Mouse (Mus musculus) midbrain, postnatal 0 days (tissue): ENCODE results near the gene Pdzk1. TPM values are rescaled to one million over a fixed set of nuclear protein-coding genes. Genes with fewer than 3 reads are reported as not detected.

Source experiments
- ATAC-seq: fragments of 200-750 bp; cut with Nextera tagmentation; 2 replicates; pipeline ENCODE4 v1.8.0; 2017; ENCODE audit warnings: moderate number of reproducible peaks, mild to moderate bottlenecking, moderate TSS enrichment, moderate library complexity; ENCODE audit not compliant: low FRiP score
- DNase-seq: peaks from one replicate; pipeline ENCODE4 v3.0.0-alpha.2; 2015; ENCODE audit warnings: low spot score
- H3K27ac ChIP-seq: fragments of 300-500 bp; sonication (generic); 2 replicates; pipeline ENCODE4 v1.5.1; 2014; ENCODE audit warnings: low read depth, mild to moderate bottlenecking, low read length, mixed read lengths
- H3K27me3 ChIP-seq: fragments of 300-500 bp; sonication (generic); 2 replicates; pipeline ENCODE4 v1.6.1; 2014; ENCODE audit warnings: low read length, control low read depth, mixed read lengths; ENCODE audit not compliant: insufficient read depth
- H3K36me3 ChIP-seq: fragments of 300-500 bp; sonication (generic); 2 replicates; pipeline ENCODE4 v1.6.1; 2014; ENCODE audit warnings: low read length, control low read depth, mixed read lengths; ENCODE audit not compliant: insufficient read depth
- H3K4me1 ChIP-seq: fragments of 300-500 bp; sonication (generic); 2 replicates; pipeline ENCODE4 v1.6.1; 2014; ENCODE audit warnings: mild to moderate bottlenecking, control low read depth, antibody characterized with exemption, low read length, mixed read lengths; ENCODE audit not compliant: insufficient read depth
- H3K4me2 ChIP-seq: fragments of 300-500 bp; sonication (generic); 2 replicates; pipeline ENCODE4 v1.6.1; 2014; ENCODE audit warnings: low read depth, mild to moderate bottlenecking, low read length, mixed read lengths; ENCODE audit not compliant: poor library complexity, severe bottlenecking
- H3K4me3 ChIP-seq: fragments of 300-500 bp; sonication (generic); 2 replicates; pipeline ENCODE4 v1.5.1; 2014; ENCODE audit warnings: low read depth, mild to moderate bottlenecking, low read length, moderate library complexity
- H3K9ac ChIP-seq: fragments of 300-500 bp; sonication (generic); replicated peaks from 2 replicates; pipeline ENCODE4 v1.6.1; 2014; ENCODE audit warnings: mild to moderate bottlenecking, low read length, moderate library complexity, mixed read lengths; ENCODE audit not compliant: poor library complexity, severe bottlenecking
- H3K9me3 ChIP-seq: fragments of 300-500 bp; sonication (generic); 2 replicates; pipeline ENCODE4 v1.6.1; 2016; ENCODE audit warnings: low read length, control low read depth
- CTCF ChIP-seq: IDR thresholded peaks from 2 replicates; pipeline ENCODE4 v1.5.1; 2016; ENCODE audit warnings: antibody characterized with exemption, mild to moderate bottlenecking
- WGBS: fragments of 180-500 bp; shearing (Covaris S2); extraction: QIAGEN DNeasy Blood & Tissue Kit; methylation state at CpG from one replicate; pipeline ENCODE4 v1.1.7; 2014; 5-methylcytosine and 5-hydroxymethylcytosine counted together
- polyA plus RNA-seq: library from polyadenylated mRNA; unstranded; fragments of >200 nt; fragmentation: Nextera tagmentation; extraction: Ambion mirVana; gene quantifications from 2 replicates; pipeline ENCODE4 v1.2.1, GENCODE M21; 2015
- total RNA-seq: library from RNA; depleted of rRNA; stranded (reverse); fragments of >200 nt; gene quantifications from 2 replicates; pipeline ENCODE4 v1.2.3, GENCODE M21; 2014

The Pdzk1 gene
- total and polyA plus RNA-seq, 2 experiments from 2014 or later: 0.14 to 0.27 TPM

DNA sequence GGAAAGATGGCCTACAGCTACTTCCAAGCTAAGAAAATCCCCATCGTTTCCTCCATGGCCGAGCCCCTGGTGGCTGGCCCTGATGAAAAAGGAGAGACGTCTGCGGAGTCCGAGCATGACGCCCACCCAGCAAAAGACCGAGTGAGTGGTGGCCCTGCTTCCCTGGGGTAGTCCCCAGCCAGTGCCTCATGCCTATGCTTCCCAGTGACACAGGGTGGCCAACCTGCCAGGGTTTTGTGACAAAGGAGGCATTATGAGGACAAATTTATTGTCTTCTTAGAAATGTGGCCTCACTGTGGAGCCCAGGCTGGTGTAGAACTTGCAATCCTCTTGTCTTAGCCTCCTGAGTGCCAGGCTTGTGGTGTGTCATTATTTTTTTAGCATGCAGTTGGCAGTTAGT is 40.0 kb downstream of the Pdzk1 start:
- 92% methylated on average over 7 of the region's 7 CpGs for WGBS
- no peaks in the 10 kb centered on the region for H3K4me1 ChIP-seq
- peaks cover 52% of the 10 kb centered on the region for H3K36me3 ChIP-seq
- no peak for ATAC-seq
- H3K4me3 ChIP-seq: no peak overlapping the region
- DNase-seq: no peak
- no peak overlapping the region for H3K9ac ChIP-seq
- H3K9me3 ChIP-seq: no peaks in the 10 kb centered on the region
- no peak overlapping the region for H3K27ac ChIP-seq
- H3K27me3 ChIP-seq: no peaks in the 10 kb centered on the region
- H3K4me2 ChIP-seq: no peak overlapping the region
- TF ChIP-seq CTCF: no peak

DNA sequence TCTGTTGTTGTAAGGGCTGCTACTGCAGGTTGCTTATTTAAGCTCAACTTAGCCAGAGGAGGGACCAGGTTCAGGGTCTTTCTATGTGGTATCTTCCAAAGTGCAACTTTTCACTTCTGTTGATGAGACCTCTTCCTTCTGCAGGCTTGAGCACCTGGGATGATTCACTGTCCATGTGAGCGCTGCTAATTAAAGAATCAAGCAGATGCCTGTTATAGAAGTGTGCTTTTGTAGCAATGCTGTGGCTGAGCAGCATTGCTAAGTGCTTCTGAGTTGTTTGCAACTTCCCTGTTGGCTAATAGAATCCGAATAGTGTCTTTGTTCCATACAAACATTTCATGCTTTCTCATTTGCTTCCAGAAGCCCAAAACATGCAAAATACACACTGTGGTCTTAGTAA is 41.2 kb downstream of the Pdzk1 start:
- Histone ChIP-seq H3K9ac (no peak overlapping the region), H3K4me2 (no peak overlapping the region), H3K9me3 (no peaks in the 10 kb centered on the region), H3K36me3 (peaks cover 58% of the 10 kb centered on the region), H3K4me1 (no peaks in the 10 kb centered on the region), H3K27me3 (no peaks in the 10 kb centered on the region), H3K4me3 (no peak overlapping the region), H3K27ac (no peak overlapping the region)
- ATAC-seq (no peak), DNase-seq (no peak)
- no peak for TF ChIP-seq CTCF
- WGBS: 97% methylated on average over 2 of the region's 2 CpGs

DNA sequence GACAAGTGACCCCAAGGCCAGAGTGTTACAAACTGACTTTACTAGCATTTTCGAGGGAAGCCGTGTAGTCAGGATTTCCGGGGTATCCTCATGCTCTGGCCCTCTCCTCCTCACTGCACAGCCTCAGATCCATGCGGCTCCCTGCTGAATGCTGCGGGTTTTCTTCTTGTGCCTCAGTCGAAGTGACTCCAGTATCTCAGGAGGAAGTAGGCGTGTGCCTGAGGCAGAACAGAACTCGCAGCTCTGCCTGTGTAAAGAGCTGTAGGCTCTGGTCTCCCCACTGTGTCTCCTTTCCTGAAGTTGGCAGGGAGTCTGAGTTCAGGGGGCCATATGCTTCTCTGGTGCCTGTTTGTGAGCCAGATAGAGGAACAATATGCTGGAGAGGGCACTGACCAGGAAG is 42.0 kb downstream of the Pdzk1 start:
- ATAC-seq: no peak

DNA sequence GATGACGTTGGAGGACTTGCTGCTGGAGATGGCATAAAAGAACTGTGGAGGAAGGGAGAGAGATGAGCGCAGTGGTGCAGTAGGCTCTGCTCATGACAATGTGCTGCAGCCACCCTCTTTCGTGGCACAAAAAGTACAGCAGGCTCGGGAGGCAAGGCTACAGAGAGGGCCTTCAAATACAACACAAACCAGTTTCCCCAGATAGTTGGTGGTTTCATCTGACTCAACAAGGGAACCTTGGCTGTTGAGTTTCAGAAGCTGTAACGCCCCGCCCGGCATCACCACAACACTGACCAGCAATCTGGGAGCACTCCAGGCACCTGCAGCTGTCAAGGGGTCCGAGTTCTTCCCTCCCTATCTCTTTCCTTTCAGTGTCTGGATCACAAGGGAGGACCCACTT is 43.4 kb downstream of the Pdzk1 start:
- peaks cover 63% of the 10 kb centered on the region for H3K36me3 ChIP-seq
- 97% methylated on average over 8 of the region's 8 CpGs for WGBS
- H3K4me2 ChIP-seq: no peak overlapping the region
- no peak for DNase-seq
- no peak overlapping the region for H3K4me3 ChIP-seq
- TF ChIP-seq CTCF: no peak
- no peak overlapping the region for H3K9ac ChIP-seq
- no peaks in the 10 kb centered on the region for H3K9me3 ChIP-seq
- H3K27me3 ChIP-seq: no peaks in the 10 kb centered on the region
- H3K4me1 ChIP-seq: no peaks in the 10 kb centered on the region
- ATAC-seq: no peak
- no peak overlapping the region for H3K27ac ChIP-seq

More for the DNA sequence above, 42.0 kb downstream of the Pdzk1 start:
- Histone ChIP-seq H3K4me2 (no peak overlapping the region), H3K27me3 (no peaks in the 10 kb centered on the region), H3K27ac (no peak overlapping the region), H3K9me3 (no peaks in the 10 kb centered on the region), H3K4me1 (no peaks in the 10 kb centered on the region), H3K36me3 (peaks cover 60% of the 10 kb centered on the region), H3K4me3 (no peak overlapping the region), H3K9ac (no peak overlapping the region)
- 87% methylated on average over 8 of the region's 8 CpGs for WGBS
- DNase-seq: no peak
- TF ChIP-seq CTCF: no peak

DNA sequence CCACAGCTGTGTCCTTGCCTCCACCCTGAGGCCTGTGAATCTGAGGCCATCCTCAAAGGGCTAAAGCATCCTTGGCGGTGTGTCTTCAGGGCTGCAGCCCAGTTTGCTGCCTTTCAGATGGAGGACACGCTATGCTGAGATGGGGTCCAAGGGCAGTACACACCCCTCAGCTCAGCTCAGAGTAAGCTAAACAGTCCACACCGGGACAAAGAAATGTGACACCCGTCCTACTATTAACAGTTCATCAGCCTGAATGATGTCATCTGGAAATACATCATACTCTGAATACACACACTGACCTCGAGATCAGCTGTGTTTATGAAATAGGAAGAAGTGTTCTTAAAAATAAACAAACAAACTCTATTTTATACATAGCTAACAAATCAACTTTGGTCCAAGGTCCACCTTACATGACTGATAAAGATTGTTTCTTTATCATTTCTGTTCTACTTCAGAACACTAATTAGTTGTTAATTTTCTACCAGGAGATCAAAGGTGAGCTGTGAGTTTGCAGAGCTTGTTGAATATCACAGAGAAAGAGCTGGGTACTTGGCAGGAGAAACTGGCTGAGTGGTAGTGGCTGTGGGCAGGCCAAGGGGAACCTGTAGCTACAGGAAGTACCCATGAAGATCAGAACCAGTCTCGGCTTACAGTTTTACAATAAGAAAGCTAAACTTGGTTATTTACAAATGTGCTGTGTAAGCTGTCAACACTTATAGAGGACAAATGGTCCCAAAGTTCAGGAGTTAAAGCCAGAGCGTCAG is 45.9 kb downstream of the Pdzk1 start:
- ATAC-seq (no peak), DNase-seq (no peak)
- no peak overlapping the region for H3K4me3 ChIP-seq
- no peaks in the 10 kb centered on the region for H3K27me3 ChIP-seq
- TF ChIP-seq CTCF: no peak
- H3K27ac ChIP-seq: no peak overlapping the region
- H3K4me1 ChIP-seq: no peaks in the 10 kb centered on the region
- H3K4me2 ChIP-seq: no peak overlapping the region
- peaks cover 59% of the 10 kb centered on the region for H3K36me3 ChIP-seq
- WGBS: 94% methylated on average over 7 of the region's 7 CpGs
- no peak overlapping the region for H3K9ac ChIP-seq
- H3K9me3 ChIP-seq: no peaks in the 10 kb centered on the region

DNA sequence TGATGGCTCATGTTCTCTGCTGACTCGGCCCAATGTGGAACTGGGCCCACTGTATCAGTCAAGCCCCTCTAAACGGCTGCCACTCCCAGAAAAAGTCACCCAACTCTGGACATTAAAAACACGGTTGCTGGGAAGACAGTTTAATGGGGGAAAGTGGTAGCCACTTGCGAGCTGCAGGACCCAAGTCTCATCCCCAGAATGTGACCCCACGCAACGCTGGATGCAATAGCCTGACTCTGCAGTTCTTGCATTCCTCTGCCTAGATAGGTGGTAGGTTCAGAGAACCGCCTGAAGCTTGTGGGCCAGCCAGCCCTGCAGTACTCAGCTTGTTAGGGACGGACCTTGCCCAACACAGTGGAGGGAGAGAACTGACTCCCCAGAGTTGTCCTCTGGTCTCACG is 50.5 kb downstream of the Pdzk1 start:
- Histone ChIP-seq H3K27ac (no peak overlapping the region), H3K9ac (no peak overlapping the region), H3K4me1 (no peaks in the 10 kb centered on the region), H3K27me3 (no peaks in the 10 kb centered on the region), H3K4me2 (no peak overlapping the region), H3K9me3 (no peaks in the 10 kb centered on the region), H3K36me3 (peaks cover 48% of the 10 kb centered on the region), H3K4me3 (no peak overlapping the region)
- TF ChIP-seq CTCF: no peak
- WGBS: 90% methylated on average over 9 of the region's 9 CpGs
- no peak for DNase-seq
- no peak for ATAC-seq
